ENCODE assay signal across 19 mouse cellular contexts in genomic region chr17:24640581-24640980, GRCm38 (mm10). TPM values are rescaled to one million over a fixed set of nuclear protein-coding genes. Genes with fewer than 3 reads are reported as not detected.
DNase-seq lines count a peak whose midpoint lies in the region; ATAC-seq and TF ChIP-seq lines count a peak whose summit lies in the region.
"Had no signal": no experiment of that assay in that cellular context is flagged by ENCODE, and none has a peak within 500 bp of the region (broad histone marks: within the 10 kb centered on the region; RNA-seq: fewer than 3 reads in every experiment).

No protein-coding gene starts in this region.

- H3K9me3 ChIP-seq in heart, embryonic 13.5 days: no peaks in the 10 kb centered on the region
- no peaks in the 10 kb centered on the region for H3K9me3 ChIP-seq in heart, embryonic 10.5 days
- no peaks in the 10 kb centered on the region for H3K9me3 ChIP-seq in E14TG2a.4 (ENCODE audit: low read length)
- no peaks in the 10 kb centered on the region for H3K9me3 ChIP-seq in embryonic facial prominence, embryonic 12.5 days
- H3K9me3 ChIP-seq in limb, embryonic 13.5 days: no peaks in the 10 kb centered on the region
- H3K9me3 ChIP-seq: G1E; hindbrain, embryonic 15.5 days; liver, embryonic 15.5 days had no signal

- peaks cover 56% of the 10 kb centered on the region for H3K27me3 ChIP-seq in heart, embryonic 13.5 days (replicated peaks)
- H3K27me3 ChIP-seq in heart, embryonic 10.5 days (ENCODE audit: insufficient read depth, poor library complexity, severe bottlenecking): peaks cover 82% of the 10 kb centered on the region
- no peaks in the 10 kb centered on the region for H3K27me3 ChIP-seq in E14TG2a.4 (ENCODE audit: insufficient read depth, low read length)
- H3K27me3 ChIP-seq in embryonic facial prominence, embryonic 12.5 days: no peaks in the 10 kb centered on the region
- H3K27me3 ChIP-seq in limb, embryonic 13.5 days: no peaks in the 10 kb centered on the region
- H3K27me3 ChIP-seq: hindbrain, embryonic 15.5 days; liver, embryonic 15.5 days had no signal

- 90% methylated on average over 15 of the region's 15 CpGs for WGBS in heart, embryonic 13.5 days
- 91% methylated on average over 15 of the region's 15 CpGs for WGBS in heart, embryonic 10.5 days
- WGBS in embryonic facial prominence, embryonic 12.5 days: 97% methylated on average over 15 of the region's 15 CpGs
- 96% methylated on average over 15 of the region's 15 CpGs for WGBS in limb, embryonic 13.5 days

- no peak for ATAC-seq in heart, embryonic 13.5 days (ENCODE audit: extremely low read depth, insufficient number of reproducible peaks, low FRiP score, low TSS enrichment)
- ATAC-seq in embryonic facial prominence, embryonic 12.5 days (ENCODE audit: insufficient number of reproducible peaks, insufficient read depth, low FRiP score, low TSS enrichment): no peak
- no peak for ATAC-seq in limb, embryonic 13.5 days (ENCODE audit: low FRiP score, low read depth)

- H3K4me3 ChIP-seq in heart, embryonic 13.5 days: no peak overlapping the region
- H3K4me3 ChIP-seq in heart, embryonic 10.5 days: no peak overlapping the region
- peak overlapping the region; percentile 80 for H3K4me3 ChIP-seq in E14TG2a.4 (replicated peaks; ENCODE audit: low read length)
- no peak overlapping the region for H3K4me3 ChIP-seq in embryonic facial prominence, embryonic 12.5 days
- no peak overlapping the region for H3K4me3 ChIP-seq in limb, embryonic 13.5 days
- H3K4me3 ChIP-seq: hindbrain, embryonic 15.5 days; liver, embryonic 15.5 days had no signal

- H3K4me1 ChIP-seq in heart, embryonic 13.5 days: peaks cover 57% of the 10 kb centered on the region
- H3K4me1 ChIP-seq in heart, embryonic 10.5 days: peaks cover 62% of the 10 kb centered on the region
- H3K4me1 ChIP-seq in E14TG2a.4 (replicated peaks; ENCODE audit: low read depth, low read length): peaks cover 94% of the 10 kb centered on the region
- peaks cover 43% of the 10 kb centered on the region for H3K4me1 ChIP-seq in embryonic facial prominence, embryonic 12.5 days
- peaks cover 56% of the 10 kb centered on the region for H3K4me1 ChIP-seq in limb, embryonic 13.5 days
- H3K4me1 ChIP-seq: hindbrain, embryonic 15.5 days had no signal

- DNase-seq in heart, embryonic 10.5 days (ENCODE audit: low spot score): no peak
- DNase-seq in adrenal gland, adult (ENCODE audit: inconsistent age in 2 of 2, low spot score in 1 of 2): no peak
- DNase-seq in spleen, postnatal 10 days (ENCODE audit: low spot score in 2 of 2): no peak
- DNase-seq in embryo, embryonic 10.5 days (ENCODE audit: low spot score): no peak
- DNase-seq: adrenal gland, postnatal 10 days; B cell, adult 2 months; cerebellum, adult 2 months; layer of hippocampus, adult 9-11 months; lung, postnatal 4 days; thymus, postnatal 4 days had no signal

- 0 out of 2 replicates have a peak overlapping the region, but pooled peaks have one; percentile 68 for H3K27ac ChIP-seq in heart, embryonic 13.5 days (replicated peaks)
- H3K27ac ChIP-seq in heart, embryonic 10.5 days: no peak overlapping the region
- H3K27ac ChIP-seq in embryonic facial prominence, embryonic 12.5 days: peak overlapping the region; percentile 98
- peak overlapping the region; percentile 97 for H3K27ac ChIP-seq in limb, embryonic 13.5 days
- H3K27ac ChIP-seq: liver, embryonic 15.5 days had no signal

- H3K9ac ChIP-seq in heart, embryonic 13.5 days: no peak overlapping the region
- no peak overlapping the region for H3K9ac ChIP-seq in embryonic facial prominence, embryonic 12.5 days
- H3K9ac ChIP-seq in limb, embryonic 13.5 days: no peak overlapping the region; the same call in 1 of the 2 replicates
- H3K9ac ChIP-seq: hindbrain, embryonic 15.5 days; liver, embryonic 15.5 days had no signal

- no peak overlapping the region for H3K4me2 ChIP-seq in heart, embryonic 13.5 days
- H3K4me2 ChIP-seq in embryonic facial prominence, embryonic 12.5 days (replicated peaks): no peak overlapping the region
- H3K4me2 ChIP-seq in limb, embryonic 13.5 days (replicated peaks): no peak overlapping the region
- H3K4me2 ChIP-seq: hindbrain, embryonic 15.5 days; liver, embryonic 15.5 days; midbrain, embryonic 11.5 days had no signal

- peaks cover 48% of the 10 kb centered on the region for H3K36me3 ChIP-seq in heart, embryonic 13.5 days
- H3K36me3 ChIP-seq in heart, embryonic 10.5 days: peaks cover 33% of the 10 kb centered on the region
- H3K36me3 ChIP-seq in E14TG2a.4 (ENCODE audit: insufficient read depth, low read length): peaks cover 56% of the 10 kb centered on the region
- H3K36me3 ChIP-seq in embryonic facial prominence, embryonic 12.5 days: peaks cover 15% of the 10 kb centered on the region; the same call in 1 of the 2 replicates
- peaks cover 55% of the 10 kb centered on the region for H3K36me3 ChIP-seq in limb, embryonic 13.5 days
- H3K36me3 ChIP-seq: liver, embryonic 15.5 days had no signal

- no peak for TF ChIP-seq CTCF in E14TG2a.4 (conservative IDR thresholded peaks at IDR 0.05; ENCODE audit: low read length)

RNA-seq across cellular contexts. Expression of gene Nthl1, which starts 8.1 kb away (rescaled TPM):
- 9.6 and 9.8 TPM in 2 replicates for polyA plus RNA-seq in heart, embryonic 13.5 days (2015; fragmentation: Nextera tagmentation; extraction: Ambion mirVana)
- 15.0 and 19.8 TPM in 2 replicates for polyA plus RNA-seq in heart, embryonic 10.5 days (2016; fragmentation: Nextera tagmentation; extraction: Ambion mirVana)
- 26.2 and 26.9 TPM in 2 replicates for polyA plus RNA-seq in embryonic facial prominence, embryonic 12.5 days (2016; fragmentation: Nextera tagmentation; extraction: Ambion mirVana)
- polyA plus RNA-seq in limb, embryonic 13.5 days (2015; fragmentation: Nextera tagmentation; extraction: Ambion mirVana): 23.7 and 25.0 TPM in 2 replicates

RNA-seq across cellular contexts. Expression of gene Tsc2, which starts 8.2 kb away (rescaled TPM):
- 43.4 and 47.9 TPM in 2 replicates for polyA plus RNA-seq in heart, embryonic 13.5 days (2015; fragmentation: Nextera tagmentation; extraction: Ambion mirVana)
- 56.9 and 66.4 TPM in 2 replicates for polyA plus RNA-seq in heart, embryonic 10.5 days (2016; fragmentation: Nextera tagmentation; extraction: Ambion mirVana)
- polyA plus RNA-seq in embryonic facial prominence, embryonic 12.5 days (2016; fragmentation: Nextera tagmentation; extraction: Ambion mirVana): 72.8 and 82.0 TPM in 2 replicates
- polyA plus RNA-seq in limb, embryonic 13.5 days (2015; fragmentation: Nextera tagmentation; extraction: Ambion mirVana): 65.5 and 72.2 TPM in 2 replicates

RNA-seq across cellular contexts. Expression of gene Slc9a3r2, which starts 9.5 kb away (rescaled TPM):
- 46.8 and 51.1 TPM in 2 replicates for polyA plus RNA-seq in heart, embryonic 13.5 days (2015; fragmentation: Nextera tagmentation; extraction: Ambion mirVana)
- 51.5 and 51.9 TPM in 2 replicates for polyA plus RNA-seq in heart, embryonic 10.5 days (2016; fragmentation: Nextera tagmentation; extraction: Ambion mirVana)
- polyA plus RNA-seq in embryonic facial prominence, embryonic 12.5 days (2016; fragmentation: Nextera tagmentation; extraction: Ambion mirVana): 59.6 and 60.6 TPM in 2 replicates
- polyA plus RNA-seq in limb, embryonic 13.5 days (2015; fragmentation: Nextera tagmentation; extraction: Ambion mirVana): 58.1 and 59.3 TPM in 2 replicates

RNA-seq across cellular contexts. Expression of gene Npw, which starts 17.7 kb away (rescaled TPM):
- polyA plus RNA-seq in heart, embryonic 13.5 days (2015; fragmentation: Nextera tagmentation; extraction: Ambion mirVana): not detected in 2 replicates
- polyA plus RNA-seq in heart, embryonic 10.5 days (2016; fragmentation: Nextera tagmentation; extraction: Ambion mirVana): 0.28 TPM in 1 of 2 replicates, not detected in the other
- polyA plus RNA-seq in embryonic facial prominence, embryonic 12.5 days (2016; fragmentation: Nextera tagmentation; extraction: Ambion mirVana): 0.35 and 0.76 TPM in 2 replicates
- 0.80 TPM in 2 replicates for polyA plus RNA-seq in limb, embryonic 13.5 days (2015; fragmentation: Nextera tagmentation; extraction: Ambion mirVana)
- polyA plus RNA-seq: cerebellum, adult 2 months; G1E; heart, embryonic 16.5 days; midbrain, embryonic 11.5 days had no signal

RNA-seq across cellular contexts. Expression of gene Zfp598, which starts 28.9 kb away (rescaled TPM):
- 15.1 and 15.8 TPM in 2 replicates for polyA plus RNA-seq in heart, embryonic 13.5 days (2015; fragmentation: Nextera tagmentation; extraction: Ambion mirVana)
- polyA plus RNA-seq in heart, embryonic 10.5 days (2016; fragmentation: Nextera tagmentation; extraction: Ambion mirVana): 22.3 and 26.2 TPM in 2 replicates
- polyA plus RNA-seq in embryonic facial prominence, embryonic 12.5 days (2016; fragmentation: Nextera tagmentation; extraction: Ambion mirVana): 23.5 and 25.4 TPM in 2 replicates
- polyA plus RNA-seq in limb, embryonic 13.5 days (2015; fragmentation: Nextera tagmentation; extraction: Ambion mirVana): 22.2 and 24.7 TPM in 2 replicates
